Mouse (Mus musculus) embryo, embryonic 11 days (tissue): ENCODE results near the gene Zfpm1.

ENCODE experiments used
- DNase-seq: peaks from one replicate; pipeline ENCODE4 v3.0.0-alpha.2; 2015

Gene Zfpm1

DNA sequence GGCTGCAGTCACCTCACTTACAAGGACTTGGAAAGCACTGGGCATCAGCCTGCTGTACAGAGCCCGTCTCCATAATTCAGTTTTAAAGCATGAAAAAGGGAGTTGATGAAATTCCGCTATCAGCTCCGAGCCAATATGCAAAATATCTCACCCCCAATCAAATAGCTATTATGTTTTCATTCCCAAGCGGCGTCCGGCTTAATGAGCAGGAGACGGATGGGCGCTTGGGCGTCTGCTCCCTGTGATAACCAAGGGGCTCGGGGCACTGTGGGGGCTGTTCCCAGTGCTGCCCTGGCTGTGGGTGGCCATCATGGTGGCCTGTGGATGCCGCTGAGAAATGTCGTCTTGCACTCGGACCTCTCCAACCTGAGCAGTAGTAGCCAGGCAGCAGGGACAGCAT, 19.1 kb downstream of the Zfpm1 start:
- DNase-seq = no peak

- no peak for DNase-seq
Observed at GRCm38 (mm10) chr8:122301866-122302265, 19.9 kb downstream of the Zfpm1 start.

DNA sequence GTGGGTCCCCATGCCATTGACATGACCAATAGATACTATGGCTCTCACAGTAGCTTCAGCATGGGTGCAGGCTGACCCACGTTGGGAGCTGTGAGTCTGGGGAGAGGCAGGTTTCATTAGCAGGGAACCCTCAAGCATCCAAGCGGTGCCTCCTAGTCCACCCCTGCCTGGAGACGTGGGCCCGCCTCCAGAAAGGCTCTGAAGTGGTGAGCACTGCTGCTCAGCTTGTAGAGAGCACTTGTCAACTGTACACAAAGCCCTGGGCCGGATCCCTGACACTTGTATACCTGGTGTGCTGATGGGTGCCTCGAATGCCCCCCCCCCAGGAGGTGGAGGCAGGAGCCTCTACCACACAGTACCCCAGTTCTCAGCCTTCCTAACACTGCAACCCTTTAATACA, 21.5 kb downstream of the Zfpm1 start:
- no peak for DNase-seq

DNA sequence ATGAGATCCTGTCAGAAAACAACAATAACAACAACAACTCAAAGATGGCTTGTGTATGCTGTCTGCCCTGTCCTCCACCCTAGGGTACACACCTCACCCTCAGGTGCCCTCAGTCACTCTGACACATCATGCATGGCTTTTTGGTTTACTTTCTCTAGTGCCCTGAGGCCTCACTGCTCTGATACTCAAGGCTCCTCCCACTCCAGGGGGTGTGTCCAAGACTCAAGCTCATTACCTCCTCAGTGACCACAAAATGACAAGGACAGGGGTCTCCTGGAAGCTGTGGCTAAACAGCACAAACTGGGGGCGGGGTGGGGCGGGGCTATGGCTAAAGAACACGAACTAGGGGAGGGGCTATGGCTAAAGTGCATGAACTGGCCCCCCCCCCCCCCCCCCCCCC, 22.1 kb downstream of the Zfpm1 start:
- no peak for DNase-seq

DNA sequence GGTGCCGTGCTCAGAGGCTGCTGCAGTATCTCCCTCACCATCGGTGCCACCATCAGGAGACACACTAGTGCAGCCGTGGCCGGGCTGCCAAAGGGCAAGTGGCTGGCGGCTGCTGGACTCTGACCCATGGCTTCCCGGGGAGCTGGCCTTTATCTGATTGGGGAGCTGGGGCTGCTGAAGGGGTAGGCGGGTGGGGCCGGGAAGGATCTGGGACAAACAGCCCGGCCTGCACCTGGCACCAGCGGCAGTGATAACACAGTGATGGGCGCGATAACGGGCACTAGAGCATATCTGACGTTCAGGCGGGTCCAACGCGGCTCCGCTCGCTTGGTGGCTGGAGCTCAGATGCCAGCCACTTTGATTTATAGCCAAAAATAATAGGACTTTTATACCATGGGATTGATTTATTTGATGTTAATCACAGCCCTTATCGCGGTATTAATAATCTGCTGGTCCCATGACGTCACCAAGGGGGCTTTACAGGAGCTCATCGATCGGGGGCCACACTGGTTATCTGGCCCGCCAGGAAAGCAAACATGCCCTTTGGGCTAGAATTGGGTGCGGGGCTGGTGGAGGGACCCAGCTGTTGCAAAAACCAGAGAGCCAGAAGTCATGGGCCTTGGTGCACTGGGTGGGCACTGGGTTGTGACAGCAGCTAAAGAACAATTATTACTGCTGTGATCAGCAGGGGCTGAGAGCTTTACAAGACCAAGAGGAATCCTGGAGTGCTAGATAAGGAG, 24.9 kb downstream of the Zfpm1 start:
- no peak for DNase-seq

DNA sequence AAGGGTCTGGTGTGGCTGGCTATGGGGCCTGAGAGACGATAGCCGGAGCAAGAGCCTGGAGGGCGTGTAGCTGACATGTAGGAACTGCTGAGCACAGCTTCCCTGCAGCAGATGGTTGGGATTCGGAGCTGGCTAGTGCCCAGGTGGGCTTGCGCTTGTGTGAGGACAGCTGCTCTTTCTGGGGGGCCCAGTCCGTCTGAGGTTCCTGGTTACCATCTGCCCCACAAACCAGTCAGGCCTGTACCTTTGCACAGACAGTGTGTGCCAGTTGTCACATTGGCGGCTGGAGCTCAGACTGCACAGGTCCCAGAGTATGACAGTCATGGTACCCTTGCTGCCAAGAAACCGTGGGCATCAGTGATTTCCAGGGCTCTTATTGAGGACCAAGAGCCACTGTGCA, 25.9 kb downstream of the Zfpm1 start:
- no peak for DNase-seq

GRCm38 (mm10) chr8:122309272-122309671, 27.3 kb downstream of the Zfpm1 start:
- DNase-seq = no peak

- DNase-seq = no peak
Observed at GRCm38 (mm10) chr8:122311115-122311514, 29.2 kb downstream of the Zfpm1 start.

DNA sequence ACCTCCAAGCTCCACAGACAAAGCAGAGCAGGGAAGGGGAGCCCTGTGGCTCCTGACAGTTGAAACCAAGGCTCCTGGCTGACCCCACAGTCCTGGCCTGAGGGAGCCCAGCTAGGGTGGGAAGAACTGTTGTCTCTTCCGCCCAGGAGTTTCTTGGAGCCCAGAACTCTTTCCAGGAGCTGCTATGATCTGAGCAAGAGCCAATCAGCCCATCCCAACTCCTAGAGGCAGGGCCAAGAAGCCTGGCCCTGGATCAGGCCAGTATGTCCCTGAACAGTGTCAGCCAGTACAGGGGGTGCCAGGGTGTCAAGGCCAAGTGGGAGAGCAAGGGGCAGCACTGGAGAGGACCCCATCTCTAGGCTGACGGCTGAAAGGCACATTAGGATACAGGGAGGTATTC, 30.6 kb downstream of the Zfpm1 start:
- DNase-seq = no peak

- DNase-seq = no peak
Observed at GRCm38 (mm10) chr8:122313310-122313709, 31.4 kb downstream of the Zfpm1 start.

GRCm38 (mm10) chr8:122314899-122315496, 33.1 kb downstream of the Zfpm1 start:
- DNase-seq = no peak

DNA sequence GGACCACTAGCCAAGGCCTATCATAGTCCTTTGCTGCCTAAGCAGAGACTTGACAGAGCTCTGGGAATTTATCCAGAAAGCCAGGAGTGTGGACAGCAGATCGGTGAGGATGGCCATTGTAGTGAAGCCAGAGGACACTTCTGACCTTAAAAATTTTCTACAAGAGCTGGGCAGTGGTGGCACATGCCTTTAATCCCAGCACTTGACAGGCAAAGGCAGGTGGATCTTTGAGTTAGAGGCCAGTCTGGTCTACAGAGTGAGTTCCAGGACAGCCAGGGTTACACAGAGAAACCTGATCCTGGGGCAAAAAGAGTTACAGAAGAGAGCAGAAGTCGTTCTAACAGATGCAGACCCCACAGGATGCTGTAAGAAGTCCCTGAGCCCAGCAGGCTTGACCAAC, 34.5 kb downstream of the Zfpm1 start:
- no peak for DNase-seq

- DNase-seq = no peak
Observed at GRCm38 (mm10) chr8:122317918-122318475, 36.1 kb downstream of the Zfpm1 start.

GRCm38 (mm10) chr8:122319045-122319707, 37.2 kb downstream of the Zfpm1 start:
- DNase-seq = no peak

GRCm38 (mm10) chr8:122319708-122320075, 37.8 kb downstream of the Zfpm1 start:
- DNase-seq = no peak

GRCm38 (mm10) chr8:122320541-122320940, 38.6 kb downstream of the Zfpm1 start:
- no peak for DNase-seq

GRCm38 (mm10) chr8:122321455-122321921, 39.5 kb downstream of the Zfpm1 start:
- DNase-seq = no peak

DNA sequence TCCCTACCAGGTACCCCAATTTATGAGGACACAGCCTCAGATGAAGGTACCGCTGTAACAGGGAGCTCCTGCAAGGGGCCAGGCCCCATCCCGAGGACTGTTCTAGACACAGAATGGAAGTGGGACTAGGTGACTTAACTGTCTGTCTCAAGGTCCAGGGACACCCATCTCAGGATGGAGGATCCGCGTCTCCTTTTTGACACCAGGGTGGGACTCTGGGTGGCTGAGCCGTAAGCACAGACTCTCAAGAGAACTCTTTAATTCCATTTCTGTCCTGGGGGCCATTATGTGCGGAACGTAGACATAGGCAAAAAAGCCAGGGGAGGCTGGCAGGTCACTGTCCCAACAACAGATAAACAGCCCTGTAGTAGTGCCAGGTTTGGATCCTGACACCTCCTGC, 40.2 kb downstream of the Zfpm1 start:
- no peak for DNase-seq

- DNase-seq = no peak
Observed at GRCm38 (mm10) chr8:122322792-122323191, 40.9 kb downstream of the Zfpm1 start.

- DNase-seq = peak; percentile 50
Observed at GRCm38 (mm10) chr8:122323951-122324402, 42.0 kb downstream of the Zfpm1 start.

- DNase-seq = no peak
Observed at GRCm38 (mm10) chr8:122325196-122325595, 43.3 kb downstream of the Zfpm1 start.

- no peak for DNase-seq
Observed at GRCm38 (mm10) chr8:122326114-122326542, 44.2 kb downstream of the Zfpm1 start.

GRCm38 (mm10) chr8:122329072-122329471, 47.1 kb downstream of the Zfpm1 start:
- no peak for DNase-seq
